Mouse (Mus musculus) small intestine, adult 2 months (tissue): ENCODE results near the gene Cmah.

Source experiments
- CTCF ChIP-seq: fragments of 200-500 bp; IDR thresholded peaks from 2 replicates; pipeline ENCODE4 v1.5.1; 2012; ENCODE audit warnings: low read depth, mild to moderate bottlenecking, control low read depth, inconsistent platforms, low read length, moderate library complexity, mixed read lengths; ENCODE audit not compliant: insufficient replicate concordance, insufficient read length; ENCODE audit errors: extremely low read depth
- POLR2A ChIP-seq: fragments of 200-500 bp; IDR thresholded peaks from 2 replicates; pipeline ENCODE4 v1.6.1; 2012; ENCODE audit warnings: low read depth, mild to moderate bottlenecking, control low read depth, inconsistent platforms, low read length, moderate library complexity

GRCm38 (mm10) chr13:24354751-24355150 lies 27.5 kb downstream of the Cmah start:
- TF ChIP-seq CTCF (no peak), POLR2A (no peak)
